Mouse (Mus musculus): ENCODE measurements around the gene B3gntl1.
A peak's percentile ranks its signal among the peaks of the same experiment; 100 is the strongest.

B3gntl1 gene

GRCm38 (mm10) chr11:121672990-121673572 is at the start of gene B3gntl1:
Gene B3gntl1, minus strand, starts transcription at chr11:121673153.
- peak; percentile 99 for DNase-seq (ENCODE audit: low spot score)

- DNase-seq (ENCODE audit: low spot score) = no peak
Measured at GRCm38 (mm10) chr11:121722434-121722833, 49.5 kb upstream of the B3gntl1 start.

- no peak for DNase-seq (ENCODE audit: low spot score)
Measured at GRCm38 (mm10) chr11:121720752-121721151, 47.8 kb upstream of the B3gntl1 start.

- DNase-seq (ENCODE audit: low spot score) = no peak
Measured at GRCm38 (mm10) chr11:121717724-121718123, 44.8 kb upstream of the B3gntl1 start.

- DNase-seq (ENCODE audit: low spot score) = no peak
Measured at GRCm38 (mm10) chr11:121714745-121715485, 42.0 kb upstream of the B3gntl1 start.

- peak; percentile 51 for DNase-seq (ENCODE audit: low spot score)
Measured at GRCm38 (mm10) chr11:121713569-121713968, 40.6 kb upstream of the B3gntl1 start.

GRCm38 (mm10) chr11:121712987-121713386 is 40.0 kb upstream of the B3gntl1 start:
- no peak for DNase-seq (ENCODE audit: low spot score)

- no peak for DNase-seq (ENCODE audit: low spot score)
Measured at GRCm38 (mm10) chr11:121710245-121710644, 37.3 kb upstream of the B3gntl1 start.

GRCm38 (mm10) chr11:121709278-121709677 is 36.3 kb upstream of the B3gntl1 start:
- no peak for DNase-seq (ENCODE audit: low spot score)

- DNase-seq (ENCODE audit: low spot score) = no peak
Measured at GRCm38 (mm10) chr11:121706521-121707005, 33.6 kb upstream of the B3gntl1 start.

- DNase-seq (ENCODE audit: low spot score) = peak; percentile 24
Measured at GRCm38 (mm10) chr11:121703619-121704215, 30.8 kb upstream of the B3gntl1 start.

- peak; percentile 67 for DNase-seq (ENCODE audit: low spot score)
Measured at GRCm38 (mm10) chr11:121702895-121703618, 30.1 kb upstream of the B3gntl1 start.

GRCm38 (mm10) chr11:121702111-121702894 is 29.4 kb upstream of the B3gntl1 start:
- DNase-seq (ENCODE audit: low spot score) = peak; percentile 91

GRCm38 (mm10) chr11:121701244-121701643 is 28.3 kb upstream of the B3gntl1 start, which contains the start of gene Metrnl:
Gene Metrnl, plus strand, starts transcription at chr11:121701544.
- no peak for DNase-seq (ENCODE audit: low spot score)

GRCm38 (mm10) chr11:121698381-121698955 is 25.5 kb upstream of the B3gntl1 start:
- DNase-seq (ENCODE audit: low spot score) = no peak

GRCm38 (mm10) chr11:121697271-121697670 is 24.3 kb upstream of the B3gntl1 start:
- DNase-seq (ENCODE audit: low spot score) = no peak

- no peak for DNase-seq (ENCODE audit: low spot score)
Measured at GRCm38 (mm10) chr11:121695304-121696064, 22.5 kb upstream of the B3gntl1 start.

- no peak for DNase-seq (ENCODE audit: low spot score)
Measured at GRCm38 (mm10) chr11:121688024-121688423, 15.1 kb upstream of the B3gntl1 start.

GRCm38 (mm10) chr11:121686674-121687073 is 13.7 kb upstream of the B3gntl1 start:
- peak; percentile 67 for DNase-seq (ENCODE audit: low spot score)

GRCm38 (mm10) chr11:121686091-121686490 is 13.1 kb upstream of the B3gntl1 start:
- DNase-seq (ENCODE audit: low spot score) = peak; percentile 57

Measured in adipocyte (in vitro differentiated cells).